Mouse (Mus musculus): ENCODE data around the gene Cldn22. TPM values are rescaled to one million over a fixed set of nuclear protein-coding genes. Genes with fewer than 3 reads are reported as not detected.

The Cldn22 gene
- polyA plus RNA-seq, 1 experiment from 2014 or later, result not detected

- ATAC-seq (replicated peaks; ENCODE audit: extremely low read depth, insufficient read depth, low FRiP score), result no peak
- Histone ChIP-seq H3K9ac (ENCODE audit: low read length) (no peak overlapping the region), H3K36me3 (ENCODE audit: control insufficient read depth, insufficient read depth) (peaks cover 64% of the 10 kb centered on the region)
These were observed 21.7 kb downstream of the Cldn22 start for GRCm38 (mm10) chr8:47845956-47846355.

GRCm38 (mm10) chr8:47847161-47847560 lies 22.9 kb downstream of the Cldn22 start:
- H3K4me2 ChIP-seq (ENCODE audit: low read depth, low read length), result no peak overlapping the region
- no peak overlapping the region for H3K27ac ChIP-seq (ENCODE audit: low read length)
- H3K9me3 ChIP-seq (replicated peaks; ENCODE audit: control insufficient read depth, low read length), result no peaks in the 10 kb centered on the region
- H3K36me3 ChIP-seq (ENCODE audit: control insufficient read depth, insufficient read depth), result peaks cover 57% of the 10 kb centered on the region
- H3K4me3 ChIP-seq (ENCODE audit: low read length), result no peak overlapping the region
- H3K4me1 ChIP-seq (ENCODE audit: control insufficient read depth, insufficient read depth, low read length), result peaks cover under 1% of the 10 kb centered on the region; the same call in 1 of the 2 replicates
- no peaks in the 10 kb centered on the region for H3K27me3 ChIP-seq (ENCODE audit: control insufficient read depth, insufficient read depth, low read length)
- WGBS, result 82% methylated on average over 14 of the region's 14 CpGs
- ATAC-seq (replicated peaks; ENCODE audit: extremely low read depth, insufficient read depth, low FRiP score), result no peak
- H3K9ac ChIP-seq (ENCODE audit: low read length), result no peak overlapping the region

More at GRCm38 (mm10) chr8:47845956-47846355, 21.7 kb downstream of the Cldn22 start:
- Histone ChIP-seq H3K4me2 (ENCODE audit: low read depth, low read length) (no peak overlapping the region), H3K27me3 (ENCODE audit: control insufficient read depth, insufficient read depth, low read length) (no peaks in the 10 kb centered on the region), H3K9me3 (replicated peaks; ENCODE audit: control insufficient read depth, low read length) (no peaks in the 10 kb centered on the region), H3K4me1 (ENCODE audit: control insufficient read depth, insufficient read depth, low read length) (no peaks in the 10 kb centered on the region), H3K4me3 (ENCODE audit: low read length) (no peak overlapping the region), H3K27ac (ENCODE audit: low read length) (no peak overlapping the region)
- WGBS, result 91% methylated on average over 13 of the region's 13 CpGs

- no peak for ATAC-seq (replicated peaks; ENCODE audit: extremely low read depth, insufficient read depth, low FRiP score)
- Histone ChIP-seq H3K4me1 (ENCODE audit: control insufficient read depth, insufficient read depth, low read length) (peaks cover 5% of the 10 kb centered on the region; the same call in 1 of the 2 replicates), H3K27ac (ENCODE audit: low read length) (no peak overlapping the region), H3K9me3 (replicated peaks; ENCODE audit: control insufficient read depth, low read length) (no peaks in the 10 kb centered on the region), H3K4me3 (ENCODE audit: low read length) (no peak overlapping the region), H3K36me3 (ENCODE audit: control insufficient read depth, insufficient read depth) (peaks cover 50% of the 10 kb centered on the region), H3K27me3 (ENCODE audit: control insufficient read depth, insufficient read depth, low read length) (no peaks in the 10 kb centered on the region), H3K9ac (ENCODE audit: low read length) (no peak overlapping the region), H3K4me2 (ENCODE audit: low read depth, low read length) (no peak overlapping the region)
- WGBS, result 95% methylated on average over 6 of the region's 6 CpGs
These were observed 23.6 kb downstream of the Cldn22 start for GRCm38 (mm10) chr8:47847931-47848330.

GRCm38 (mm10) chr8:47849842-47850241 lies 25.6 kb downstream of the Cldn22 start:
- no peaks in the 10 kb centered on the region for H3K9me3 ChIP-seq (replicated peaks; ENCODE audit: control insufficient read depth, low read length)
- no peaks in the 10 kb centered on the region for H3K27me3 ChIP-seq (ENCODE audit: control insufficient read depth, insufficient read depth, low read length)
- no peak overlapping the region for H3K4me3 ChIP-seq (ENCODE audit: low read length)
- ATAC-seq (replicated peaks; ENCODE audit: extremely low read depth, insufficient read depth, low FRiP score), result no peak
- H3K36me3 ChIP-seq (ENCODE audit: control insufficient read depth, insufficient read depth), result peaks cover 53% of the 10 kb centered on the region
- H3K9ac ChIP-seq (ENCODE audit: low read length), result no peak overlapping the region
- H3K27ac ChIP-seq (ENCODE audit: low read length), result no peak overlapping the region
- peaks cover 5% of the 10 kb centered on the region; the same call in 1 of the 2 replicates for H3K4me1 ChIP-seq (ENCODE audit: control insufficient read depth, insufficient read depth, low read length)
- WGBS, result 67% methylated on average over 8 of the region's 8 CpGs
- H3K4me2 ChIP-seq (ENCODE audit: low read depth, low read length), result no peak overlapping the region

GRCm38 (mm10) chr8:47851824-47852502 lies 27.7 kb downstream of the Cldn22 start:
- Histone ChIP-seq H3K9me3 (replicated peaks; ENCODE audit: control insufficient read depth, low read length) (no peaks in the 10 kb centered on the region), H3K4me2 (ENCODE audit: low read depth, low read length) (peak overlapping the region; percentile 42), H3K27me3 (ENCODE audit: control insufficient read depth, insufficient read depth, low read length) (no peaks in the 10 kb centered on the region), H3K36me3 (ENCODE audit: control insufficient read depth, insufficient read depth) (peaks cover 56% of the 10 kb centered on the region), H3K27ac (ENCODE audit: low read length) (peak overlapping the region; percentile 64), H3K4me3 (ENCODE audit: low read length) (peak overlapping the region; percentile 26), H3K4me1 (ENCODE audit: control insufficient read depth, insufficient read depth, low read length) (peaks cover 5% of the 10 kb centered on the region; the same call in 1 of the 2 replicates), H3K9ac (ENCODE audit: low read length) (peak overlapping the region; percentile 15; the same call in 1 of the 2 replicates)
- peak; percentile 56 for ATAC-seq (replicated peaks; ENCODE audit: extremely low read depth, insufficient read depth, low FRiP score)
- WGBS, result 36% methylated on average over 12 of the region's 12 CpGs

GRCm38 (mm10) chr8:47852737-47853136 lies 28.5 kb downstream of the Cldn22 start:
- H3K36me3 ChIP-seq (ENCODE audit: control insufficient read depth, insufficient read depth), result peaks cover 52% of the 10 kb centered on the region
- no peak for ATAC-seq (replicated peaks; ENCODE audit: extremely low read depth, insufficient read depth, low FRiP score)
- no peaks in the 10 kb centered on the region for H3K9me3 ChIP-seq (replicated peaks; ENCODE audit: control insufficient read depth, low read length)
- H3K9ac ChIP-seq (ENCODE audit: low read length), result no peak overlapping the region
- peak overlapping the region; percentile 42; the same call in 1 of the 2 replicates for H3K4me2 ChIP-seq (ENCODE audit: low read depth, low read length)
- H3K27ac ChIP-seq (ENCODE audit: low read length), result peak overlapping the region; percentile 64; the same call in 1 of the 2 replicates
- 76% methylated on average over 5 of the region's 5 CpGs for WGBS
- no peaks in the 10 kb centered on the region for H3K27me3 ChIP-seq (ENCODE audit: control insufficient read depth, insufficient read depth, low read length)
- H3K4me1 ChIP-seq (ENCODE audit: control insufficient read depth, insufficient read depth, low read length), result peaks cover 5% of the 10 kb centered on the region; the same call in 1 of the 2 replicates
- H3K4me3 ChIP-seq (ENCODE audit: low read length), result no peak overlapping the region

GRCm38 (mm10) chr8:47853356-47853755 lies 29.1 kb downstream of the Cldn22 start:
- no peaks in the 10 kb centered on the region for H3K27me3 ChIP-seq (ENCODE audit: control insufficient read depth, insufficient read depth, low read length)
- ATAC-seq (replicated peaks; ENCODE audit: extremely low read depth, insufficient read depth, low FRiP score), result no peak
- H3K36me3 ChIP-seq (ENCODE audit: control insufficient read depth, insufficient read depth), result peaks cover 52% of the 10 kb centered on the region
- WGBS, result 75% methylated on average over 5 of the region's 5 CpGs
- H3K9ac ChIP-seq (ENCODE audit: low read length), result no peak overlapping the region
- H3K4me1 ChIP-seq (ENCODE audit: control insufficient read depth, insufficient read depth, low read length), result peaks cover 5% of the 10 kb centered on the region; the same call in 1 of the 2 replicates
- no peaks in the 10 kb centered on the region for H3K9me3 ChIP-seq (replicated peaks; ENCODE audit: control insufficient read depth, low read length)
- H3K27ac ChIP-seq (ENCODE audit: low read length), result no peak overlapping the region
- H3K4me3 ChIP-seq (ENCODE audit: low read length), result no peak overlapping the region
- no peak overlapping the region for H3K4me2 ChIP-seq (ENCODE audit: low read depth, low read length)

GRCm38 (mm10) chr8:47859259-47859658 lies 35.0 kb downstream of the Cldn22 start:
- H3K36me3 ChIP-seq (ENCODE audit: control insufficient read depth, insufficient read depth), result peaks cover 72% of the 10 kb centered on the region
- no peaks in the 10 kb centered on the region for H3K27me3 ChIP-seq (ENCODE audit: control insufficient read depth, insufficient read depth, low read length)
- no peak overlapping the region for H3K4me2 ChIP-seq (ENCODE audit: low read depth, low read length)
- no peaks in the 10 kb centered on the region for H3K9me3 ChIP-seq (replicated peaks; ENCODE audit: control insufficient read depth, low read length)
- no peaks in the 10 kb centered on the region for H3K4me1 ChIP-seq (ENCODE audit: control insufficient read depth, insufficient read depth, low read length)
- 94% methylated on average over 12 of the region's 12 CpGs for WGBS
- H3K27ac ChIP-seq (ENCODE audit: low read length), result no peak overlapping the region
- ATAC-seq (replicated peaks; ENCODE audit: extremely low read depth, insufficient read depth, low FRiP score), result no peak
- H3K4me3 ChIP-seq (ENCODE audit: low read length), result no peak overlapping the region
- H3K9ac ChIP-seq (ENCODE audit: low read length), result no peak overlapping the region

- Histone ChIP-seq H3K27me3 (ENCODE audit: control insufficient read depth, insufficient read depth, low read length) (no peaks in the 10 kb centered on the region), H3K4me3 (ENCODE audit: low read length) (no peak overlapping the region), H3K9ac (ENCODE audit: low read length) (no peak overlapping the region), H3K27ac (ENCODE audit: low read length) (no peak overlapping the region), H3K4me1 (ENCODE audit: control insufficient read depth, insufficient read depth, low read length) (no peaks in the 10 kb centered on the region), H3K4me2 (ENCODE audit: low read depth, low read length) (no peak overlapping the region), H3K36me3 (ENCODE audit: control insufficient read depth, insufficient read depth) (peaks cover 55% of the 10 kb centered on the region), H3K9me3 (replicated peaks; ENCODE audit: control insufficient read depth, low read length) (no peaks in the 10 kb centered on the region)
- 81% methylated on average over 8 of the region's 8 CpGs for WGBS
- ATAC-seq (replicated peaks; ENCODE audit: extremely low read depth, insufficient read depth, low FRiP score), result no peak
These were observed 42.3 kb downstream of the Cldn22 start for GRCm38 (mm10) chr8:47866568-47866967.
